ENCODE assay signal across 8 mouse cellular contexts in genomic region chr2:57698659-57699061, GRCm38 (mm10).
DNase-seq lines count a peak whose midpoint lies in the region; ATAC-seq lines count a peak whose summit lies in the region.

No protein-coding gene starts in this region.

- no peaks in the 10 kb centered on the region for H3K36me3 ChIP-seq in limb, embryonic 10.5 days
- no peaks in the 10 kb centered on the region for H3K36me3 ChIP-seq in midbrain, embryonic 13.5 days

- H3K27me3 ChIP-seq in limb, embryonic 10.5 days (ENCODE audit: low read depth, poor library complexity, severe bottlenecking) = 0 out of 2 replicates have a peak, but pooled peaks cover 5% of the 10 kb centered on the region
- peaks cover 60% of the 10 kb centered on the region for H3K27me3 ChIP-seq in midbrain, embryonic 13.5 days

- peaks cover 13% of the 10 kb centered on the region for H3K4me1 ChIP-seq in limb, embryonic 10.5 days
- H3K4me1 ChIP-seq in midbrain, embryonic 13.5 days (replicated peaks) = peaks cover 16% of the 10 kb centered on the region

- 14% methylated on average over 11 of the region's 11 CpGs for WGBS in limb, embryonic 10.5 days
- WGBS in midbrain, embryonic 13.5 days = under 1% methylated on average over 11 of the region's 11 CpGs

- H3K9ac ChIP-seq in midbrain, embryonic 13.5 days (replicated peaks) = 0 out of 2 replicates have a peak overlapping the region, but pooled peaks have one; percentile 48

- peak overlapping the region; percentile 49 for H3K4me2 ChIP-seq in midbrain, embryonic 13.5 days (replicated peaks)

- no peaks in the 10 kb centered on the region for H3K9me3 ChIP-seq in limb, embryonic 10.5 days (replicated peaks)
- H3K9me3 ChIP-seq in midbrain, embryonic 13.5 days = no peaks in the 10 kb centered on the region

- ATAC-seq in midbrain, embryonic 13.5 days = peak; percentile 82

- peak overlapping the region; percentile 24; the same call in 1 of the 2 replicates for H3K4me3 ChIP-seq in limb, embryonic 10.5 days
- H3K4me3 ChIP-seq in midbrain, embryonic 13.5 days (replicated peaks) = peak overlapping the region; percentile 35

- H3K27ac ChIP-seq in limb, embryonic 10.5 days = no peak overlapping the region
- no peak overlapping the region for H3K27ac ChIP-seq in midbrain, embryonic 13.5 days

- peak; percentile 10 to 70 for DNase-seq in adrenal gland, adult (ENCODE audit: inconsistent age in 2 of 2, low spot score in 1 of 2)
- no peak for DNase-seq in adrenal gland, postnatal 25 days
- DNase-seq in cerebellum, postnatal 14 days = peak; percentile 77 to 83
- DNase-seq in gonadal fat pad, adult 2 months (ENCODE audit: low read depth) = peak; percentile 16
- peak; percentile 1 to 10 for DNase-seq in kidney, adult 8-10 months
- DNase-seq in limb, embryonic 10.5 days (ENCODE audit: low spot score) = peak; percentile 58
- DNase-seq in telencephalon, adult 2 months (ENCODE audit: low read depth, low spot score) = peak; percentile 32
